Mouse (Mus musculus) midbrain, embryonic 15.5 days (tissue): ENCODE measurements at regions not wholly inside any gene's neighbourhood (a gene's known extent, or its start where the extent isn't known, plus 50 kb on each side); places are given as distances from the start of the nearest gene placed in this dataset.

Experiments
- ATAC-seq: fragments of 200-750 bp; cut with Nextera tagmentation; replicated peaks from 2 replicates; pipeline ENCODE4 v1.8.0; 2017; ENCODE audit warnings: moderate TSS enrichment
- H3K27ac ChIP-seq: fragments of 300-500 bp; sonication (generic); 2 replicates; pipeline ENCODE4 v1.5.1; 2015; ENCODE audit warnings: mild to moderate bottlenecking, inconsistent platforms
- H3K27me3 ChIP-seq: fragments of 300-500 bp; sonication (generic); replicated peaks from 2 replicates; pipeline ENCODE4 v1.6.1; 2015; ENCODE audit warnings: inconsistent platforms
- H3K36me3 ChIP-seq: fragments of 300-500 bp; sonication (generic); replicated peaks from 2 replicates; pipeline ENCODE4 v1.6.1; 2015; ENCODE audit warnings: inconsistent platforms
- H3K4me1 ChIP-seq: fragments of 300-500 bp; sonication (generic); 2 replicates; pipeline ENCODE4 v1.6.1; 2015; ENCODE audit warnings: inconsistent platforms
- H3K4me2 ChIP-seq: fragments of 300-500 bp; sonication (generic); 2 replicates; pipeline ENCODE4 v1.6.1; 2015; ENCODE audit warnings: inconsistent platforms, mild to moderate bottlenecking, moderate library complexity
- H3K4me3 ChIP-seq: fragments of 300-500 bp; sonication (generic); 2 replicates; pipeline ENCODE4 v1.5.1; 2015; ENCODE audit warnings: mild to moderate bottlenecking, inconsistent platforms
- H3K9ac ChIP-seq: fragments of 300-500 bp; sonication (generic); 2 replicates; pipeline ENCODE4 v1.6.1; 2015; ENCODE audit warnings: mild to moderate bottlenecking, inconsistent platforms
- H3K9me3 ChIP-seq: fragments of 300-500 bp; sonication (generic); 2 replicates; pipeline ENCODE4 v1.6.1; 2016; ENCODE audit warnings: inconsistent platforms
- WGBS: fragments of 180-500 bp; shearing (Covaris S2); methylation state at CpG from one replicate; pipeline ENCODE4 v1.1.7; 2015; ENCODE audit warnings: mixed read lengths; 5-methylcytosine and 5-hydroxymethylcytosine counted together

DNA sequence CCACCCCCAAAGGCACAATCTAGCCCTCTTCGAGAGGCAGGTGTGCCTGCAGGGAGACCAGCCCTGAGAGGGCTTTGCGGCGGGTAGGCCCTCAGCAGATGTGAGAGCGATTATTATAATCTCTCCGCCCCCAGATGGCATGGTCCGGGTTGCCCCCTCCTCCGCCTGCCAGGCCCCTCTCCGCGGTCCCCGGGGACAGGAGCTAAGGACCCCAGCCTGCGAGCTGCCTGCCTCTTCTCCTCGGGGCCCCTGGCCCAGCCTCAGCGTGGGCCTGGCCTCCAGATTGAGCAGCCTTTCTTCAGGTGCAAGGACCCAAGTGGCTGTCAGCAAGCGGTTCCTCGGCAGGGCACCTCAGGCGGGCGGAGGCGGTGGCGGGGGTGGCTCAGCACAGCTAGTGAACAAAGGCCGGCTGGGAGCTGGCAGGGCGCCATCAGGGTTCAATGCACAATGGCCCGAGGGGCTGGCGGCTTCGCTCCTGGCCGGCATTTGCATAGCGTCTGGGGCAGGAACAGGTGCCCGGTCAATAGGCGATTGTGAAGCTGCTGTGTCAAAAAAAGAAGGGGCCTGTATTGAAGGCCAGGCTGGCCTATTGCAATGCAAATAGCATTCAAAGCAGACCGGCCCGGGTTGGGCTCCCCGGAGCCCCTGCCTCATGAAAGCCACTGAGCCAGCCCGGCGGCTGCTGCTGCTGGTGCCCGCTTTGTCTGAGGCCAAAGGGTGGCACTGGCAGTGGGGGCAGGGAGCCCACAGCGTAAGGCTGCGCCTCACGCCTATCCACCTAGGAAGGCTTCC lies 141.1 kb upstream of the Zmiz1 start:
- peak overlapping the region; percentile 31; the same call in 1 of the 2 replicates for H3K9ac ChIP-seq
- peak overlapping the region; percentile 90 for H3K27ac ChIP-seq
- H3K4me2 ChIP-seq, result peak overlapping the region; percentile 33
- H3K4me3 ChIP-seq, result no peak overlapping the region
- H3K4me1 ChIP-seq, result peaks cover 29% of the 10 kb centered on the region
- 4% methylated on average over 37 of the region's 37 CpGs for WGBS
- no peaks in the 10 kb centered on the region for H3K9me3 ChIP-seq
- no peaks in the 10 kb centered on the region for H3K27me3 ChIP-seq
- H3K36me3 ChIP-seq, result no peaks in the 10 kb centered on the region
- peak; percentile 88 for ATAC-seq

DNA sequence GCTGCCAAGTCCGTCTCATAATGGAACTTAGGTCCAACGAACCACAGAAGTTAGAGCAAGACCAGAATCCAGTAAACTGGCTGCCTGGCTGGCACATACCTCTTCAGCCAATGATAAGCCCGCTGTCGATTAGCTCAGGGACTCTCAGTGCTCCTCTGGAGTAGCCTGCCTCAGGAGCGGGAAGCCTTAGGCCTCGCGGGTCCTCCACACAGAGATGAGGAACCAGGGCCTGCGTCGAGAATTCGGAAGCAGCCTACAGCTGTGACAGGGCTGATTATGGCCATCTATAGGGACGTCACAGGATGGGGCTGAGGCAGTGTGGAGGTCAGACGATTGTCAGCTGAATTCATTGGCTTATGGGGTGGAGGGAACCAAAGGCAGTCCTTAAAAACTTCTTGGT lies 140.1 kb upstream of the Zmiz1 start:
- H3K4me3 ChIP-seq, result no peak overlapping the region
- peaks cover 40% of the 10 kb centered on the region for H3K4me1 ChIP-seq
- H3K9ac ChIP-seq, result no peak overlapping the region
- H3K4me2 ChIP-seq, result no peak overlapping the region
- 30% methylated on average over 12 of the region's 12 CpGs for WGBS
- no peaks in the 10 kb centered on the region for H3K9me3 ChIP-seq
- H3K36me3 ChIP-seq, result no peaks in the 10 kb centered on the region
- no peaks in the 10 kb centered on the region for H3K27me3 ChIP-seq
- H3K27ac ChIP-seq, result peak overlapping the region; percentile 90
- ATAC-seq, result no peak

DNA sequence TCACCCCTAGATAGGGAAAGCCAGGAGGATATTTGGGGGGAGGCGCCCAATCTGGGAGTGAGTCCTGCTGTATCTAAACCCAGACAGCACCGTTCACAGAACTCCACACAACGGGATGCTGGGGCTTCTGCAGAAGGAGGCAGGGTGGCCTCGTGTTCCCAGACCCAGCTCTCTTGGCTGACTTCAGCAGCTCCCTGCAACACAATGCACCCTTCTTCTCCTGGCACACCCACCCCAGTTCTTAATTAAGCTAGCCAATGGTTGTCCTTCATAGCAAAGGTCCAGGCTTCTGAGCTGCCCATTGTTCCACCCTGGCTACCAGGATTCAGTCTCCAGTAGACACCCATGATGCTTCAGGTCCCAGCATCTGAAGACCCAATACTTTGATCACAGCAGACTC lies 138.8 kb upstream of the Zmiz1 start:
- H3K36me3 ChIP-seq, result no peaks in the 10 kb centered on the region

DNA sequence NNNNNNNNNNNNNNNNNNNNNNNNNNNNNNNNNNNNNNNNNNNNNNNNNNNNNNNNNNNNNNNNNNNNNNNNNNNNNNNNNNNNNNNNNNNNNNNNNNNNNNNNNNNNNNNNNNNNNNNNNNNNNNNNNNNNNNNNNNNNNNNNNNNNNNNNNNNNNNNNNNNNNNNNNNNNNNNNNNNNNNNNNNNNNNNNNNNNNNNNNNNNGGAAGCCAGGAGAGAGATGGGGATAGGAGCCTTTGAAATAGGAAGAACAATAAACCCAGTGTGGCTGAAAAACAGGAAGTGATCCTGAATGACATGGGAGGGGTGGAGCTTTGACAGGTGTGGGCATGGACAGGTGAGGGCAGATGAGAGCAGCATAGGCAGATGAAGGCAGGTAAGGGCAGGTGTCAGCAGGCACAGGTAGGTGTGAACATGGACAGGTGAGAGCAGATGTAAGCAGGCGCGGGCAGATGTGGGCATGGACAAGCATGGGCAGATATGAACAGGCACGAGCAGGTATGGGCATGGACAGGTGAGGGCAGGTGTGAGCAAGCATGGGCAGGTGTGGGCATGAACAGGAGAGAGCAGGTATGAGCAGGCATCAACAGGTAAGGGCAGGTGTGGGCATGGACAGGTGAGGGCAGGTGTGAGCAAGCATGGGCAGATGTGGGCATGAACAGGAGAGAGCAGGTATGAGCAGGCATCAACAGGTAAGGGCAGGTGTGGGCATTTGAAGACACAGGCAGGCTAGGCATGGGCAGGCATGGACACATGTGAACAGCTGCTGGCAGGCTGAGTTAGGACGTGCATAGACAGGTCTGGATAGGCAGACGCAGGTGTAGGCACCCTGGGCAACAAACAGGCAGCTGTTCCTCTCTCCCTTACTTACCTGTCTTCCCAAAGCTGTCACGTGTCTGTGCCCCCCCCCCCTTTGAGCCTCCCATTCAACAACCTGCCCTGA lies 135.2 kb upstream of the Zmiz1 start:
- WGBS, result 83% methylated on average over 6 of the region's 6 CpGs
- H3K4me2 ChIP-seq, result no peak overlapping the region
- H3K4me3 ChIP-seq, result no peak overlapping the region
- no peaks in the 10 kb centered on the region for H3K9me3 ChIP-seq
- no peak overlapping the region for H3K9ac ChIP-seq
- no peaks in the 10 kb centered on the region for H3K36me3 ChIP-seq
- peaks cover 29% of the 10 kb centered on the region for H3K4me1 ChIP-seq
- peak; percentile 42; the same call in 1 of the 2 replicates for ATAC-seq
- H3K27me3 ChIP-seq, result no peaks in the 10 kb centered on the region
- peak overlapping the region; percentile 35; the same call in 1 of the 2 replicates for H3K27ac ChIP-seq

More for the DNA sequence above, 138.8 kb upstream of the Zmiz1 start:
- no peak overlapping the region for H3K4me3 ChIP-seq
- H3K4me2 ChIP-seq, result no peak overlapping the region
- H3K4me1 ChIP-seq, result peaks cover 44% of the 10 kb centered on the region
- H3K9me3 ChIP-seq, result no peaks in the 10 kb centered on the region
- peak overlapping the region; percentile 23; the same call in 1 of the 2 replicates for H3K27ac ChIP-seq
- ATAC-seq, result no peak
- H3K9ac ChIP-seq, result no peak overlapping the region
- no peaks in the 10 kb centered on the region for H3K27me3 ChIP-seq
- 49% methylated on average over 4 of the region's 4 CpGs for WGBS

DNA sequence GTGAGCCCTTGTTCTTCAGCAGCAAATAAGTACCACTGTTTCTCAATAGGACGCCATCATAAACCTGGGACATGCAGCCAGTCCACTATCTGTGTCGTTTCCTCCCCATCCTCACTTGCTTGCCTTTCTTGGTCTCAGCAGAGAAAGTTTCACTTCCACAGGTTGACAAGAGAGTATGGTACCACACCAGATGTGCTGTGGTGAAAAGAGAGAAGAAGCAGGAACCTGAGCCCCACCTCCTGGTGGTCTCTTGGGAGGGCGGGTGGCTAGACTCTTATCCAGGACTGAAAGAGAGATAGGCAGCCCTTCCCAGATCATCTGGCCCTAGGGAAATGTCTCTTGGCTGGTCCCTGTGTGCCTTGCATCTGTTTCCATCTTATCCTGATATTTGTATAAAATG lies 133.1 kb upstream of the Zmiz1 start:
- Histone ChIP-seq H3K9me3 (no peaks in the 10 kb centered on the region), H3K36me3 (no peaks in the 10 kb centered on the region), H3K27me3 (no peaks in the 10 kb centered on the region), H3K4me2 (no peak overlapping the region), H3K4me1 (peaks cover 18% of the 10 kb centered on the region), H3K9ac (no peak overlapping the region), H3K4me3 (no peak overlapping the region), H3K27ac (no peak overlapping the region)
- 92% methylated on average over 3 of the region's 3 CpGs for WGBS
- no peak for ATAC-seq

DNA sequence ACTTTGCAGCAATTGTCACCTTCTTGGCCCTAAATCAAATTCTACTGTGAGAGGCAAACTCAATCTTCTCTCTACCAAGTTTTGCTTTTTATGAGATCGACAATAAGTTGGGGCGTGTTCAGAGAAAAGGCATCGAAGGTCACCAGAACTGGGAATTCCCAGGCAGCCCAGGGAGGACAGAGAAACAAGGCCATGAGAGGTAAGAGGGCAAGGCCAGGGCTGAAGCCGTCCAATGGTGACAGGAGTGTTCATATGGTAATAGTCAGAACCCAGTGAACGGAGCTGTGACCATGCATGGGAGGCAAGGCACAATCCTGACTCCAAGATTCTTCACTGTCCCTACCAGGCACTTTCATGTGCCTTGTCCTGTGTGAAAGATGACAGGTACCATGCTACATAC lies 130.8 kb upstream of the Zmiz1 start:
- ATAC-seq, result no peak
- 84% methylated on average over 5 of the region's 5 CpGs for WGBS

GRCm38 (mm10) chr14:25334186-25334585 lies 124.8 kb upstream of the Zmiz1 start:
- H3K27ac ChIP-seq, result no peak overlapping the region
- no peak overlapping the region for H3K9ac ChIP-seq
- H3K9me3 ChIP-seq, result no peaks in the 10 kb centered on the region
- no peak overlapping the region for H3K4me2 ChIP-seq
- H3K4me1 ChIP-seq, result peaks cover 9% of the 10 kb centered on the region
- WGBS, result 88% methylated on average over 2 of the region's 2 CpGs
- no peak overlapping the region for H3K4me3 ChIP-seq
- no peak for ATAC-seq
- H3K27me3 ChIP-seq, result no peaks in the 10 kb centered on the region
- H3K36me3 ChIP-seq, result no peaks in the 10 kb centered on the region

More for the DNA sequence above, 130.8 kb upstream of the Zmiz1 start:
- no peak overlapping the region for H3K4me3 ChIP-seq
- no peaks in the 10 kb centered on the region for H3K27me3 ChIP-seq
- H3K27ac ChIP-seq, result no peak overlapping the region
- no peak overlapping the region for H3K9ac ChIP-seq
- no peaks in the 10 kb centered on the region for H3K36me3 ChIP-seq
- peaks cover 11% of the 10 kb centered on the region for H3K4me1 ChIP-seq
- H3K9me3 ChIP-seq, result no peaks in the 10 kb centered on the region
- H3K4me2 ChIP-seq, result no peak overlapping the region

- 100% methylated on average over 1 of the region's 1 CpGs for WGBS
- Histone ChIP-seq H3K4me1 (peaks cover 9% of the 10 kb centered on the region), H3K36me3 (no peaks in the 10 kb centered on the region), H3K27ac (no peak overlapping the region), H3K27me3 (no peaks in the 10 kb centered on the region), H3K4me2 (no peak overlapping the region), H3K9ac (no peak overlapping the region), H3K9me3 (no peaks in the 10 kb centered on the region), H3K4me3 (no peak overlapping the region)
- ATAC-seq, result no peak
These were observed 122.1 kb upstream of the Zmiz1 start for GRCm38 (mm10) chr14:25336875-25337274.

DNA sequence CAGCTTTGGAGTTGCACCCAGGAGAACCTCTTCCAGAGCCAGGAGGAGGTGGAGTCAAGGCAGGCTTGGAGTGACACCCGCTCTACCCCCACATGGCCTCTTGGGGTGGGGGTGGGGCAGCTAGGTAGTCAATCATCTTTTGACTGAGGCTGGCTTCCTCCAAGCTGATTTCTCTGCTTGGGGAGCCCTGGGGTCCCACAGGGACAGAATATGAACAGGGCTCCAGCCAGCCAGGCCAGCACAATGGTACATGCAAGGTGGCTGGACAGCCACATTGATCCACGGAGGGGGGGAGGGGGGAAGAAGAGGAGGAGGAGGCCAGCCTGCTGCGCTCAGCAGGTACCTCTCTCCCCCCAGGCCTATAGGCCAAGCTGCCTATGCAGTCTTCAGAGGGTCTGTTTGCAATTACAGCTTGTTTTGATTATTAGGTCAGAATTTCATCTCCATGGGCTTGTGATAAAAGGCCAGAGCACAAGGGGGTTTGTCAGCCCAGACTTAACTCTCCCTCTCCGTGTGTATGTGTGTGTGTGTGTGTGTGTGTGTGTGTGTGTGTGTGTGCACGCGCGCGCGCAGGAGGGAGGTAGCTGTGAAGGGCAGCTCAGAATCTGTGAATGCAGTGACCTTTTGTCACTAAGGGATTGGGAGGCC lies 120.5 kb upstream of the Zmiz1 start:
- H3K9me3 ChIP-seq, result no peaks in the 10 kb centered on the region
- ATAC-seq, result 0 out of 2 replicates have a peak, but pooled peaks have one; percentile 9
- peaks cover 9% of the 10 kb centered on the region for H3K4me1 ChIP-seq
- no peak overlapping the region for H3K4me2 ChIP-seq
- H3K4me3 ChIP-seq, result no peak overlapping the region
- no peak overlapping the region for H3K9ac ChIP-seq
- no peaks in the 10 kb centered on the region for H3K27me3 ChIP-seq
- H3K27ac ChIP-seq, result no peak overlapping the region
- 45% methylated on average over 9 of the region's 9 CpGs for WGBS
- H3K36me3 ChIP-seq, result no peaks in the 10 kb centered on the region

DNA sequence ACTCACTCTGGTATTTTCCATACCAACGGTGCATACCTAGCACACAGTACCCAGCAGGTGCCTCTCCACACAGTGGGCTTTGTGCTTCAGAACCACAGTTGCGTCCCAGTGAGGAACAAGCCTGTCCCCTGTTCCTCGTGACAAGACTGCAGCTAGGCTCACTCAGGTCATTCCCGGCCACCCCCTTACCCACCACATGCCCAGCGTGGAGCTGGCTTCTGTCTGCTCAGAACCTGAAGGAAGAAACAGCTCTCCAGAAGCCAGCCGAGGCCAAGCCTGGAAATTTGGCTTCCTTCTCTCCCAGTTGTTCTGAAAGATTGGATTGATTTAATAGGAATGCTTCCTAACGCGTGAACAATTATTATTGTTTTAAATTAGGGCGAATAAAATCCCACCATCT lies 118.1 kb upstream of the Zmiz1 start:
- ATAC-seq, result no peak
- no peaks in the 10 kb centered on the region for H3K27me3 ChIP-seq
- H3K4me1 ChIP-seq, result peaks cover 9% of the 10 kb centered on the region
- H3K9me3 ChIP-seq, result no peaks in the 10 kb centered on the region
- WGBS, result 81% methylated on average over 9 of the region's 9 CpGs
- H3K4me2 ChIP-seq, result no peak overlapping the region
- H3K27ac ChIP-seq, result 0 out of 2 replicates have a peak overlapping the region, but pooled peaks have one; percentile 3
- no peak overlapping the region for H3K4me3 ChIP-seq
- no peaks in the 10 kb centered on the region for H3K36me3 ChIP-seq
- no peak overlapping the region for H3K9ac ChIP-seq

DNA sequence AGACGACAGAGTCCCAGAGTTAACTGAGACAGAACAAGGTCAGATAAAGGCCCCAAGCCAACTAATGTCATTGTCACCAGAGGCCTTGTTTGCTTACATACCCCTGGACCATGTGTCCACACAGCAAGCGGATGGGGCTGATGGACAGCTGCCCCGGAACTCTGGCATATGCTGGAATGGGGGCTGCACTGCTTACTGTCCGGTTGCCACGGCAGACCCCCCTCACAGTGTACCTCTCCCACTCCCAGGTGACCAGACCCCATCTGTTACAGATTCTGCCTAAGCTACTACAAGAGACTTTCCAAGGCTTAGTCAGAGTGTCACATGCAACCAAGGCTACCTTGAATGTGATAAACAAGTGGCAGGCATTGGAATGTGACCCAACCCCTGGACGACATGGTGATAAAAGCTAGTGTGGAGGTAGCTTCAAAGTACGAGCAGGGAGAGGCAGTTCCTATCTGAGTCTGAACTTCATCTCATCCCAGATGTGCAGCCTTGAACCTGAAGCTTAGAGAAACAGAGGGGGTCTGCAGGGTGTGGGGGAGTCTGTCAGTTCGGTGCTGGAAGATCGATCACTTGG lies 117.0 kb upstream of the Zmiz1 start:
- Histone ChIP-seq H3K27ac (no peak overlapping the region), H3K9me3 (no peaks in the 10 kb centered on the region), H3K4me2 (no peak overlapping the region), H3K36me3 (no peaks in the 10 kb centered on the region), H3K9ac (no peak overlapping the region), H3K4me1 (peaks cover 9% of the 10 kb centered on the region), H3K4me3 (no peak overlapping the region), H3K27me3 (no peaks in the 10 kb centered on the region)
- 70% methylated on average over 9 of the region's 9 CpGs for WGBS
- ATAC-seq, result no peak
